Mouse (Mus musculus) kidney, adult 8-10 months (tissue): ENCODE results near the gene Ptpn18.
"Not testable (repeated sequence)": the region's sequence is repeated elsewhere in the genome, so short reads cannot be mapped to it uniquely, and the experiment has no call there.

Experiments used
- DNase-seq, 2 experiments: peaks; one replicate each; pipeline ENCODE4 v3.0.0; 2022

The Ptpn18 gene

DNA sequence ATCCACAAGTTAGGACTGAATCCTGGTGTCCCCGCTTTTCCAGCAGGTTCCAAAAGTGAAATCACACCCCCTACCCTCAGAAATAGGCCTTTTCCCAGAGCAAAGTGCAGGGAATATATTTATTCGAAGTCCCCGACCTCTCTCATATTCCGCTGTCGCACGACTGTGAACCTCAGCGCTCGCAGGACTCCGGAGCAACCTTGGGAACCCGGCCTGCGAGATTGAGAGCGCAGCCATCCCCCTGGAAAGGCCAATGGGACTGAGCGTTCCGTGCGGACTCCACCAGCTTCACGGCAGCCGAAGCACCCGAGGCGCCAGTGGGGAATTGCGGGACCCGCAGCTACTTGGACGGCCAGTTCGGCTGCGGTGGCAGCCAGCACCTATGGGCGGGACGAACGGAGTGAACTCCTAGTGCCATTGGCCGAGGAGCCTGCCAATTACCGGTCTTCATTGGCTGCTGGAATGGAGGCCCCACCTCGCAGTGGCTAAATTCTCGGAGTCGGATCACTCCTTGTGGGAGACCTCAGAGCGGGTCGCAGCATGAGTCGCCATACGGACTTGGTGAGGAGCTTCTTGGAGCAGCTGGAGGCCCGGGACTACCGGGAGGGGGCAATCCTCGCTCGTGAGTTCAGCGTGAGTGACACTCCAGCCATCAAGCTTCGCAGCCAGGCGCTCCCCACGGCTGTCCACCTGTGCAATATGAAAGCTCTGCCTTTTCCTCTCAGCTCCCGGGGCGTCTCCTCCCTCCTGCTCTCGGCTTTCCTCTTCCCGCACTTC, at the start of gene Ptpn18:
Gene Ptpn18 (plus strand): TSS at position 479 of the 777 bp plus-strand sequence.
- peak; percentile 94 to 97 for DNase-seq

DNA sequence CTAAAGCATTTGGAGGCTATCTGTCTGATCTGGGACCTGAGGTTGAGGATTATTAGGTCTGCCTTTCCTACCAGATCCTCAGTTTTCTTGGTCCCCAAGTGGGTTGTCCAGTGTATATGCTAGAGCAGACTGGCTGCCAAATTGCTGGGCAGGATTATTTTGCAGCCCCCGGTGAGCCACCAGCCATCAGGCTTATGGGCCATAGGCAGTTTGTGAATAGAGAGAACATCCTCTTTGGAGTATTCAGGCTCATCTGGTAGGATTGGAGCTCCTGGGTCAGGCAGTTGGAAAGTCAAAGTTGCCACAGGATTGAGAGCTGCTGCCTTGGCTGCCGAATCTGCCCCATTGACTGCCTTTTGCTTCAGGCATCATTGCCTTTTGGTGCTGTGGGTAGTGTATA, 31.1 kb upstream of the Ptpn18 start:
- DNase-seq: no peak

DNA sequence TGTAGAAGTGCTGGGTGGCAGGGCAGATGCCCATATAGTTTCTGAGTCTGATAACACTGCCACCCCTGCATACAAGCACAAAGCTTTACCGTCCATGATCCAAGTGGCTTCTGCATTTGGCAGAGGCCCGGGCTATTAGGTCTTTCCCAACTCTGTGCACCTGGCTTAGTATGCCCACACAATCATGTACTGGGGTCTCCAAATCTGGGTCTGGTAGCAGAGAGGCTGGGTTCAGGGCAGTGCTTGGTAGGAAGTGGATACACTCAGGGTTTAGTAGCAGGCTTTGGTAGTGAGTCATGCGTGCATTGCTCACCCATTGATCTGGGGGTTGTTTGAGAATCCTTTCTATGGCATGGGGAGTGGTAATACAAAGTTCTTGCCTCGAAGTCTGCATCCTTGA, 30.3 kb upstream of the Ptpn18 start:
- DNase-seq: no peak

DNA sequence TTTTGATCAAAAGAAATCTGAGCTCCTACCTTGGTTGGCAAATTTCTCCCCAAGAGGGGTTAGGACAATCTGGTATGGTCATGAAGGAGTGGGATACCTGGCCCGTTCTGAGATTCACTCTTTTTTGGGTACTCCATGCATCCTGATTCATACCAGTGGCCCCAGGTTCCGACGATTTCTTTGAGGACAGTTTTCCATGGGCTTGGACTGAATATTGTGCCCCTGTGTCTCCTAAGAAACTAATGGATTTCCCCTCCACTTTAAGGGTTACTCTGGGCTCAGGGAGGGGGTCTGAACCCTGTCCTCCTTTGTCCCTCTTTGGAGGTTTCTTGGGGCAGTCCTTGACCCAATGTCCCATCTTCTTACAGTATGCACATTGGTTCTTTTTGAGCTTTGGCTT, 28.6 kb upstream of the Ptpn18 start:
- DNase-seq: no peak

DNA sequence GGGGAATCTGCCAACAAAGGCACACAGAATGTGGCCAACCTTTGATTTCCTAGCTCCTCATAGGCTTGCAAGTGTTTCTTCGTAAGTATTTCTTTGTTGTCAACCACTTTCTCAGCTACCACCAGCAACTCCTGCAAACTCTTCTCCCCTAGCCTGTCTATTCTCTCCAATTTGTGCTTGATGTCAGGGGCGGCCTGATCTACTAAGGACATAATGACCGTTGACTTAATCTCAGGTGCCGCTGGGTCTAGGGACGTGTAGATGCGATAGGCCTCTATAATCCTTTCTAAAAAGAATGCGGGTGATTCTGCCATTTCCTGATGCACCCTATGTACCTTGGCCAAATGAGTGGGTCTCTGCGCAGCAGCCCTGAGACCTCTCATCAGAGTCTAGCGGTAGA, 28.1 kb upstream of the Ptpn18 start:
- no peak for DNase-seq

DNA sequence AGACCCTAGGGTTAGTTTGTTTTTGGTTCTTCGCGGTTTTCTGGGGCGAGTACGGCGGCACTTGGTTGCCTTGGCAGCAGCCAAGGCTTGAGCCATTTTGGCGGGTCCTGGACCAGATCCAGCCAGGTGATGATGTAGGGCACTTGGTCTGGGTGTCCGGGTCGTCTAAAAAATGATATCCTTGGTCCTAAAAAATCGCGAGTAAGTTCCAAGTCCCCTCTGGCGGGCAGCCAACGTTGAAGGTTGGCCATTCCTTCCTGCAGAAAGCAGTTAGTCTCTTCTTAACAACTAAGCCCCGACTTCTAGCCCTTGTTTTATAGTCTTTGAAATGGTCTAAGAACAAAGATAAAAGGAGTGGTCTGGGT, 27.2 kb upstream of the Ptpn18 start:
- DNase-seq: no peak

DNA sequence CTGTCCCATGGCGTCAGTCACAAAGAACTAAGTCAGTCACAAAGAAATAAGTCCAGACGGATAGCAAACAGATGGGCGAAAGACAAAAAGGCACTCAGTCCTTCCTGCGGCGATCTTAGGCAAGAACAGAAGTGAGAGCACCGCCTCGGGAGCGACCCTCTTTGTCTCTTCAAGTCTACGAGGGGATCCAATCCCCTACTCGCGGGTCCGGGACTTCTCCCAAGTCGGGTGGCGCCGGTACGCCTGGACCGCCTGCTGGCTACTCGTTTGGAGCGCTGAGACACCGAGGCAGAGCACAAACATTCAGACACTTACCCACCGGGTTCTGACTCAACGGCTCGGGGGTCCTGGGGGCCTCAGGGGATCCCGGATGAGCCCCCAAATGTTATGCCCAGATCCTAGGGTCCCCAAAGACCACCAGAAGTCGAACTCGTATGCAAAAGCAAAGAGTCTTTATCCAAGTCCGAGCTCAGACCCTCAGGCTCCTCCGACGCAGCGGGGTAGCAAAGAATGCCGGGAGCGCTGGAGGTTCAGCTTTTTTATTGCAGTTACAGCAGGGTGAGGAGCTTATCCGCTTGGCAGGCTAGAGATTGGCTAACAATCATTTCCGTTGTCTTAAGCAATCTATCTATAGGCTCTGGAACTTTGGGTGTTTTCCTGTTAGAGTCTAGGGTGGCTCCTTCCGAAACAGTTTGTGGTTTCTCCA, 26.6 kb upstream of the Ptpn18 start:
- no peak for DNase-seq

DNA sequence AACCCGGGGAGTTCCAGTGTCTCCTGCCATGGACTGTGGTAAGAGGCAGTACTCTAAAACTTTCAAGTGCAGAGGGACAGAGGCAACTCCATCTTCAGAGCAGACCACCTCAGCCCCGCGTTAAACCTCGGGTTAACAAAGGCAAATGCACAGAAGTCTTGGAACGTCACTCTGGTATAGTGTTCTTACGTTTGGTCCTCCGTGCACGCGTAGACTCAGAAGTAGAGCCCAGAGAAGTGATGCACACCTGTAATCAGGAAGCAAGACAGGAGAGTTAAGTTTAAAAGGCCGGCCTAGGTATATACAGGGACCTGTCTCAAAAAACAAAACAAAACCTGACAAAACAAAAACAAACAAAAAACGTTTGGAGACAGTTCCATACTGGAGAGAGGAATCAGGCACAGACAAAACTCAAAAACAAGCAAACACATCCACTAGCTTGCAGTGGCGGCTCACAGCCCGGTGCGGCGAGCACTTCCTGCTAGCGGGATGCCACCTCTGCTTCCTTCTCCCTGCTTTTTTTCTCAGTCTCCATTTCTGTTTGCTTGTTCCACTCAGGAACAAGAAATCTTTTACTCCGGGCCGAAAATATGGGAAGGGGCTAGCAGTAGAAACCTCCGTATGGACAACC, 25.6 kb upstream of the Ptpn18 start:
- no peak for DNase-seq

DNA sequence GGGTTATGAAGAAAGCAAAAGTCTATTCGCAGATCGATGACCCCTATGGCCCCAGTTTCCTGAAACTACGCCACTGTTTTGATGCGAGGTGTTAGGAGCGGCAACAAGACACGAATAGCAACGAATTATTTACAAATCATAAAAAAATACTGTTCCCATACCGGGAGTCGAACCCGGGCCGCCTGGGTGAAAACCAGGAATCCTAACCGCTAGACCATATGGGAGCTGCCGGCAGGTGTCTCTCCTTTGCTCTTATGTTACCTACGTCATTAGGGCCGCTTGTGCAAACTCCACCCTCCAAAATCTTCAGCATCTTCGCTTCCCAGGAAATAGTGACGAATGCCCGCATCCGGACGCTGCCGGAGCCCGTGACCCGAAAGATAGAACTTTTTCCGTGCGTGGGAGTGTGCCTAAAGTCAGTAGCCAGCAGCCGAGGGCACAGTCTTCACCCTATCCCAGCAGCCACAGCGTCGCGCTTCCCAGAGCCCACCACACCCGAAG, 24.9 kb upstream of the Ptpn18 start:
- DNase-seq: peak; percentile 88 to 89

DNA sequence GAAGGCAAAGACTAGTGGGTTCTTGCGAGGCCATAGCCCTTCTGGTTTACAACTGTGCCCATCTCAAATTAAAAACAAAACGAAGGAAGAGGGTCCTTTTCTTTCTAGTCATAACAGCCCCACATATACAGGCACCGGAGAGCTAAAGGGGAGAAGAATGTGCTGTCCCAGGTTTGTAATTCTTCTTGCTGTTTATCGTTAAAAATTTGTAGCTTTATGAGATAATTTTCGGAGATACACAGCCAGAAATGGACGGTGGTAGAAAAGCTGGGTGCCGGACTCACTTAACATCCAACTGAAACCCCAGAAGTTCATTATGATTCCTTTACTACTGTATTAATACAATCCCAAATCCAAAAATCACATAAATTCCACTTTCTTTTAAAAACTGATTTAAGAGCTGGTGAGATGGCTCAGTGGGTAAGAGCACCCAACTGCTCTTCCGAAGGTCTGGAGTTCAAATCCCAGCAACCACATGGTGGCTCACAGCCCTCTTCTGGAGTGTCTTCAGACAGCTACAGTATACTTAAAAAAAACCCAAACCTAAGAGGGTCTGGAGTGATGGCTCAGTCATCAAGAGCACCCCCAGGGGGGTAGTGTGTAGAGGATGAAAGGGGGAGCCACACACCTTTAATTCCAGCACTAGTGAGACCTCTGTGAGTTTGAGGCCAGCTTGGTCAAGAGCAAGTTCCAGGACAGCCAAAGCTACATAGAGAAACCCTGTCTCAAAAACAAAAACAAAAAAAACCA, 24.0 kb upstream of the Ptpn18 start:
- no peak for DNase-seq

DNA sequence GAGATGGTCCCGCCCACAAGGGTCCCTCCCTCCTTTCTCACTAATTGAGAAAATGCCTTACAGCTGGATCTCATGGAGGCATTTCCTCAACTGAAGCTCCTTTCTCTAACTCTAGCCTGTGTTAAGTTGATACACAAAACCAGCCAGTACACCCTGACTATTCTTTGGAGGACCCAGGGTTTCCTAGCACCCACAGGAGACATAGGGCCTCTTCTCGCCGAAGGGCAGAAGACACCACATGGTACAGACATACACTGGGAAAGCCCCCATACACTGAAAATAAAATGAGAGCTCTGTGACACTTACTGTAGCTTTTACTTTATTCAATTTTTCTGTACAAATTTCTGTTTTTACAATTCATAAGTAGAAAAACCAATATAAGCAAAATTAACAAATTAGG, 23.2 kb upstream of the Ptpn18 start:
- no peak for DNase-seq

DNA sequence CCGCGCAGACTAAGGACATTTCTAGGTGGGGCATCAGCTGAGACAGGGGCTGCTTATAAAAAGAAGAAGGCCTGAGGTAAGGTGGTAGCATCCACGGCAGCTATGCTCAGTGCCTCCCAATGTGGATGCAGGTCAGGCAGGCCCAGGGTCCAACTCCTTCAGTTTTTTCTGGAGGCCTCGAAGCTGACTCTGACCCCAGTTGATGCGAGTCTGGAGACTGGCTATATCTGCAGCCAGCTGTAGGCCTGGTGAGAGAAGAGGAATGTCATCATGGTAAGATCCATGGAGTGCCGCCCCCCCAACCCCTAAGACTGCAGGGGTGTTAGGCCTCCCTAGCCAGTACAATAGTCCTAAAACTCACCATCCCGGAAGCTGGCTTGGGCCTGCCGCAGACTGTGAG, 22.2 kb upstream of the Ptpn18 start:
- not testable (repeated sequence) for DNase-seq

DNA sequence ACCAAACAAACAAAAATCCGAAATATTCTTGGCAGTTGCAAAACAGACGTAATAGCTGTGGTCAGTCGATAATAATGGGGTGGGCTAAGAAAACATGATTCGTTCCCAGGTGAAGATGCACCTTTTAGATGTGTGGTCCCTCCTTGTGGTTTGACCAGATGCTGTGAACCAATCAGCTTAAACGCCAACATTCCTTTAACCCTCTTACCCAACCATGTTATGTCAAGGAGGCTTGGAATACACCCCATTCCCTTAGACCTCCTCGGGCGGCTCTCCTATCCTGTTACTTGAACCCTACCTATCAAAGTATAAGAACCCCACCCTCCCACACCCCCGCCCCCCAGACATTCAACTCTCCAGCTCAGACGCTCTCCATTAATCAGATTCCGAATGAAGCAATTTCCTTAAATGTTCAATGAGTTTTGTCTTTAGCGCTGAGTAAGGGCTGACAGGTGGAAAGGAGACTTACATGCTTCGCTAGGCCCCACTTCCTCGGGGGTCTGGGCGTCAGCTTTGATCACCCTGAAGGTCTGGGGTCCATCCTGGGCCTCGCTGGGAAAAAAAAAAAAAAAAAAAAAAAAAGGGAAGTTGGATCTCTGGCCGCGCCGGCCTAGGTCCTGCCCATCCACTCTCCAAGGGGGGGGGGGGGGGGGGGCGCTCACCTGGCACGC, 21.0 kb upstream of the Ptpn18 start:
- no peak for DNase-seq

DNA sequence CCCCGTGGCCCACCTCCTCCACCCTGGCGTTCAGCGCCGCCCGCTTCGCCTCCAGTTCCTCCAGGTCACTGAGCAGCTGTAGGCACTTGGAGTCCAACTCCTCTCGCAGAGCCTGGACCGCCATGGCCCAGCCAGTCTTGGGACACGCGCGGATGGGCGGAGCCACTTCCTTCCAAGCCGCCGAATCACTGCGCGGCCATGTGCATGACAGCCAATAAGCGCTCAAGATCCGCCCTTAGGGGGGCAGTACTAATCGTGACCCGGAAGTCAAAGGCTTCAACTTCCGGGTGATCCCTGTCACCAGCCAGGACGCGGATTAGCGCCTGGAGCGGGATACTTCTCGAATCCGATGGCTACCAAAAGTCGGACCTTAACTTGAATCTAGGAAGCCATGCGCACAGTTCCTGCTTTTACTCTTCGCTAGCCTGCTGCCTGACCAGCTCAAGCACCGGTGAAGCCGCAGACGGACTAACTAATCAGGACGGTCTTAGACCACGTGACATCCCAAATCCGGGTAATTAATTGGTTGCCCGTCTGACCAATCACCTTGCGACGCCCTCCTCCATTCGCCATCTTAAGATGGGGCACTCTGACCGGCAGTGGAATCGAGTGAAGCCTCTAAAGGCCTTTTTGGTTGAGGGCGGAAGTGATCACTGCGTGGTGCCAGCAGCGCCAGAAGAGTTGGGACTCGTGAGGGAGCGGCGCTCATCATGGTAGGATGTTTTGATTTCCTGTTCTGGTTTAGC, 20.2 kb upstream of the Ptpn18 start, which contains the start of the genes Ccdc115 and Imp4:
Gene Ccdc115 (minus strand): TSS at position 458 of the 746 bp plus-strand sequence.
Gene Imp4 (plus strand): TSS at position 637 of the 746 bp plus-strand sequence.
- peak; percentile 96 to 97 for DNase-seq

DNA sequence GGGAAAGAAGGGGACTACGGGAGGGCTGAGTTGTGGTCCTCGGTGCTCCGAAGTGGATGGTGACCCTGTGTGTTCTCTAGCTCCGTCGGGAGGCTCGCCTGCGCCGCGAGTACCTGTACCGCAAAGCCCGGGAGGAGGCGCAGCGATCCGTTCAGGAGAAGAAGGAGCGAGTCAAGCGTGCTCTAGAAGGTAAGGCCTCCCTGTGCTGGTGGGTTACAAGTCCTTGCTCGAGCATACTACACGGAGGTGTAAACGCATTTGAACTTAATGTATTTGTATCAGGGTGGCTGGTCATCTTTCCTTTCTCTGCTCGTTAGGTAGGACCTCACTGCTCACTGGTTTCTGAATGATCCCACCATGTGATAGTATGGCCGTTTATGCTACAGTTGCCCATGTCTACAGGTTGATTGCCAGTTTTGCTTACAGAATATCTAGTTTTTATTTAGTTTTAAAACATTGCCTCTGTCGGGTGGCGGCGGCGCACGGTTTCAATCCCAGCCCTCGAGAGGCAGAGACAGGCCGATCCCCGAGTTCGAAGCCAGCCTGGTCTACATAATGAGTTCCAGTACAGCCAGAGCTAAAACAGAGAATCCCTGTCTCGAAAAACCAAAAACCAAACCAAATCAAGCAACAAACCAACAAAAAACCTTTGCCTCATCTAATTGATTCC, 19.5 kb upstream of the Ptpn18 start:
- DNase-seq: no peak

DNA sequence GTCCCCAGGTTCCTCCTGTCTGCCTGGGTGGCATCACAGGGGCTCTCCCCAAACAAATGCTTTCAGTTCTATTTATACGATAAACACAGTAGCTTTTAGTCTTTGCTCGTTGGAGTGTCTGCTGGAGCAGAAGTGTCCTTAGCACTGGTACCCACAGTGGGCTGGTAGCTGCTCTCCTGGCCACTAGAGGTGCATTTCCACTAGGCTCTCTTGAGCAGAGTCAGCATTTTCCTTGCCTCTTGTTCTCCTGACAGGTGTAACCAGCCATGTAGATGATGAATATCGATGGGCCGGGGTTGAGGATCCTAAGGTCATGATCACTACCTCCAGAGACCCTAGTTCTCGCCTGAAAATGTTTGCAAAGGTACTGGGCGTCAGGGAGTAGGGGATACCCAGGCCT, 16.4 kb upstream of the Ptpn18 start:
- DNase-seq: no peak

DNA sequence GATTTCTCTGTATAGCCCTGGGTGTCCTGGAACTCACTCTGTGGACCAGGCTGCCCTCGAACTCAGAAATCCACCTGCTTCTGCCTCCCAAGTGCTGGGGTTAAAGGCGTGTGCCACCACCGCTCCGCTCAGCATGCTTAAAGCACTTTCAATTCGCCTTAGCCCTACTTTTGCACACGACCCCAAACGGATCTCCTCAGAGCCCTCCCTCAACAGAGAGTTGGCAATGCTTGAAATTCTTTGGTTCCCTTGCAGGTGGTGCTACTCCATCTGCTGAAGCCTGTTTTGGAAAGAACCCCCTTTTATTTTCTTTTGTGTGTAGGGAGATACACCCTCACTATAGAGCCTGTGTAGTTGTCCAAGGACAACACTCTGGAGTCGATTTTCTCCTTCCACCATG, 1.1 kb upstream of the Ptpn18 start:
- no peak for DNase-seq

DNA sequence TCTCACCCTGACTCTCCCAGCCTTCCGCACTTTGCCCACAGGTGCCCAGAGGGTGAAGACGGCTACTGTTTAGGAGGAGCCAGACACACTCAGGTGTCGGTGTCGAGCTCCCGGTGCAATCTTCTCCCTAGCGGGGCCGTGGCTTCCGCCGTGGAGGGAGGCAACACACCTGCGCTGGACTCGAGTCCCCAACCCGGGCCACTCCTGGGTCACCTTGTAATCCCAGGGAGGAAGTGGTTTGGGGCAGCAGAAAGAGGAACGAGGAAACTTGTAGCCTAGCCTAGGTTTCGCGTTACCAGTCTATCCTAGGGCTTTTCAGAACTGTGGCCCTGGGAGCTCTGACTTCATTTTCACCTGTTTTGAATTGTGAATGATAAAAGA, 489 bp downstream of the Ptpn18 start:
- no peak for DNase-seq

DNA sequence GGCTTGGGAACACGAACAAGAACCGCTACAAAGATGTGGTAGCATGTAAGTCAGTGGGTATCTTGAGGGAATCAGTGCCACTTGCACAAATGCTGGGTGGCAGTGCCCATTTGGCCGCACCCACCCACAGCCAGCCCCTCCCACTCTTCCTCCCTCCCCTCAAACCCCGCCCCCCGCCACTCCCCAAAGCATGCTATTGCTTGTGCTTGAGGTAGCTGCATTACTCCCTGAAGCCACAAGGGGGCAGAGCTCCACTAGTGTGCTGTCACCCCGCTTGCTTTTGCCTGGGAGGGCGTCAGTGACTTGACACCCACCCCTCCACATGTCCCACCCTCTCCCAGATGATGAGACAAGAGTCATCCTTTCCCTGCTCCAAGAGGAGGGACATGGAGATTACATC, 3.2 kb downstream of the Ptpn18 start:
- DNase-seq: peak; percentile 29 to 50

DNA sequence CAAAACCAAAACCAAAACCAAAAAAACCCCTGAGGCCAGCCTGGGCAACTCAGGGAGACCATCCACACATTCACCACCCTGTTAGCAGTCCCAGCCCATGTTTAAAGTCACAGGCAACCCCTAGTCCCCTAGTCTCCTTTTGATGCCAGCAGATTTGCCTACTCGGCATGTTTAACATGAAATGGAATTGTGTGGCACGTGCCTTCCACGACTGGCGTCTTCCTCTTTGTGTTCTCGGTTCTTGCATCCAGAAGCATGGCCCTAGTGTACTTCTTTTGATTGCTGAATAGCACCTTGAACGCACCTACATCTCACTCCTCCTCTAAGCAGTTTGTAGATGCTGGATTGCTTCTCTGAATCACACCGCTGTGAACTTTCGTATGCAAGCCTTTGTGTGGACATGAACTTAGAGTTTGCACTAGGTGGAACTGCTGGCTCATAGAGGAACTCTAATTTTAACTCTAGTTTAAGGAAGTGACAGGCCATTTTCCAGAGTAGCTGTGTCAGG, 4.8 kb downstream of the Ptpn18 start:
- no peak for DNase-seq

DNA sequence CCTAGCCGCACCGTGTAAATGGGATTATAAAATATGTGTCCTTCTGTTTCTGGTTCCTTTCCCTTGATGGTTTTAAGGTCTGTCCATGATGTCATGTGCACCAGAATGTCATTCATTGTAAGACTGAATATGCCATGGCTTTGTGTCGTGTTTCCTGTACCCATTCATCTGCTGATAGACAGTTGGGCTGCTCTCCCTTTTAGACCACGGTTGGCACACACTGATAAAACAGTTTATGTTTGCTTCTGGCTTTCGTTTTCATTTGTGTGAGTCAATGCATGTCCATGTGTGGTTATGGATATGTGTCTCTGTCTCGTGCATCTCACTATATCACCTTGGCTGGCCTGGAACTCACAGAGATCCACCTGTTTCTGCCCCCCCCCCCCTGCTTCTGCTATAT, 5.9 kb downstream of the Ptpn18 start:
- DNase-seq: no peak
